Mouse (Mus musculus) bone marrow, adult 2 months (tissue): ENCODE measurements at regions not wholly inside any gene's neighbourhood (a gene's known extent, or its start where the extent isn't known, plus 50 kb on each side); places are given as distances from the start of the nearest gene placed in this dataset.

Experiments used
- H3K27ac ChIP-seq: fragments of 200-500 bp; 2 replicates; pipeline ENCODE4 v1.5.1; 2012; ENCODE audit warnings: low read depth, mild to moderate bottlenecking, control low read depth, inconsistent platforms, low read length; ENCODE audit not compliant: control insufficient read depth, poor library complexity, insufficient read depth
- H3K4me1 ChIP-seq: fragments of 200-500 bp; 2 replicates; pipeline ENCODE4 v1.6.1; 2011; ENCODE audit warnings: low read length; ENCODE audit not compliant: control insufficient read depth, insufficient read depth
- H3K4me3 ChIP-seq: fragments of 200-500 bp; replicated peaks from 2 replicates; pipeline ENCODE3; 2011; ENCODE audit warnings: mild to moderate bottlenecking, low read depth, low read length, control low read depth; ENCODE audit not compliant: control insufficient read depth
- CTCF ChIP-seq: fragments of 200-500 bp; IDR thresholded peaks from 2 replicates; pipeline ENCODE4 v1.5.1; 2011; ENCODE audit warnings: low read length, control low read depth; ENCODE audit not compliant: control insufficient read depth, insufficient read depth
- POLR2A ChIP-seq: fragments of 200-500 bp; IDR thresholded peaks from 2 replicates; pipeline ENCODE4 v1.6.1; 2011; ENCODE audit warnings: low read depth, mild to moderate bottlenecking, control low read depth, low read length, borderline replicate concordance; ENCODE audit not compliant: control insufficient read depth
- WGBS: fragments of 180-500 bp; shearing (Covaris S2); methylation state at CpG from one replicate; pipeline ENCODE4 v1.1.7; 2018; 5-methylcytosine and 5-hydroxymethylcytosine counted together

- 66% methylated on average over 2 of the region's 2 CpGs for WGBS
- H3K4me1 ChIP-seq = no peaks in the 10 kb centered on the region
- TF ChIP-seq POLR2A (no peak), CTCF (no peak)
- H3K4me3 ChIP-seq = no peak overlapping the region
- no peak overlapping the region for H3K27ac ChIP-seq
These were observed 292.5 kb downstream of the Gm7489 start for GRCm38 (mm10) chr15:54177221-54177620.

- Histone ChIP-seq H3K4me3 (no peak overlapping the region), H3K27ac (no peak overlapping the region), H3K4me1 (no peaks in the 10 kb centered on the region)
- 85% methylated on average over 3 of the region's 3 CpGs for WGBS
- no peak for TF ChIP-seq CTCF
- no peak for TF ChIP-seq POLR2A
These were observed 293.1 kb downstream of the Gm7489 start for GRCm38 (mm10) chr15:54177791-54178190.
